Mouse (Mus musculus) adrenal gland, postnatal 10 days (tissue): ENCODE data around the gene Dvl1. TPM values are rescaled to one million over a fixed set of nuclear protein-coding genes. Genes with fewer than 3 reads are reported as not detected.
A peak's percentile ranks its signal among the peaks of the same experiment; 100 is the strongest.

Experiments used
- DNase-seq: peaks from one replicate; pipeline ENCODE4 v3.0.0; 2021; ENCODE audit warnings: mixed read lengths
- long read RNA-seq, 2 experiments: library from polyadenylated mRNA; stranded (forward); transcript quantifications; one replicate each; pipeline ENCODE4 v2.0.0; 2021
- total RNA-seq, 2 experiments: library from RNA; stranded (reverse); gene quantifications; 2 replicates each; pipeline ENCODE4 v1.2.3; 2021

The Dvl1 gene
- 10 to 100 TPM; 58.2 to 59.0 TPM for total RNA-seq
- long read RNA-seq, experiment 1, transcript Dvl1-201 (15 exons, 3,358 nt) = major isoform, 77 of 202 reads
- long read RNA-seq, experiment 1, partial matches to known transcripts = 42 of 202 reads
- long read RNA-seq, experiment 1, other reads (novel, unspliced or antisense) = 83 of 202 reads
- long read RNA-seq, experiment 2, transcript Dvl1-201 (15 exons, 3,358 nt) = major isoform, 47 of 126 reads
- long read RNA-seq, experiment 2, partial matches to known transcripts = 13 of 126 reads
- long read RNA-seq, experiment 2, other reads (novel, unspliced or antisense) = 66 of 126 reads

GRCm38 (mm10) chr4:155846871-155847578 lies at the start of gene Dvl1:
Dvl1 (plus strand) TSS chr4:155847402.
- DNase-seq = peak; percentile 99

GRCm38 (mm10) chr4:155802075-155802474 lies 45.1 kb upstream of the Dvl1 start:
- no peak for DNase-seq

GRCm38 (mm10) chr4:155802741-155803339 lies 44.4 kb upstream of the Dvl1 start, which contains the start of gene Mrpl20:
Mrpl20 (plus strand) TSS chr4:155802878.
- no peak for DNase-seq

- peak; percentile 97 for DNase-seq
These were observed 43.7 kb upstream of the Dvl1 start for GRCm38 (mm10) chr4:155803340-155804041.

GRCm38 (mm10) chr4:155807841-155808240 lies 39.4 kb upstream of the Dvl1 start:
- no peak for DNase-seq

- DNase-seq = peak; percentile 95
These were observed 35.1 kb upstream of the Dvl1 start, which contains the start of gene Ccnl2 for GRCm38 (mm10) chr4:155811929-155812664. Ccnl2 (plus strand) TSS chr4:155812489.

- peak; percentile 57 for DNase-seq
These were observed 34.5 kb upstream of the Dvl1 start for GRCm38 (mm10) chr4:155812665-155813181.

GRCm38 (mm10) chr4:155817533-155817932 lies 29.7 kb upstream of the Dvl1 start:
- DNase-seq = no peak

GRCm38 (mm10) chr4:155821025-155821424 lies 26.2 kb upstream of the Dvl1 start:
- DNase-seq = no peak

GRCm38 (mm10) chr4:155823443-155823842 lies 23.8 kb upstream of the Dvl1 start:
- no peak for DNase-seq

- DNase-seq = no peak
These were observed 17.3 kb upstream of the Dvl1 start for GRCm38 (mm10) chr4:155829866-155830265.

GRCm38 (mm10) chr4:155830596-155830995 lies 16.6 kb upstream of the Dvl1 start:
- no peak for DNase-seq

GRCm38 (mm10) chr4:155831205-155831766 lies 15.9 kb upstream of the Dvl1 start, which contains the start of gene Aurkaip1:
Aurkaip1 (plus strand) TSS chr4:155831272.
- peak; percentile 97 for DNase-seq

- DNase-seq = peak; percentile 54
These were observed 15.4 kb upstream of the Dvl1 start for GRCm38 (mm10) chr4:155831831-155832230.

GRCm38 (mm10) chr4:155832321-155832720 lies 14.9 kb upstream of the Dvl1 start:
- DNase-seq = no peak

GRCm38 (mm10) chr4:155833234-155833633 lies 14.0 kb upstream of the Dvl1 start:
- no peak for DNase-seq

GRCm38 (mm10) chr4:155833836-155834235 lies 13.4 kb upstream of the Dvl1 start:
- peak; percentile 89 for DNase-seq

GRCm38 (mm10) chr4:155837404-155838010 lies 9.7 kb upstream of the Dvl1 start:
- DNase-seq = no peak

GRCm38 (mm10) chr4:155838187-155839153 lies 8.7 kb upstream of the Dvl1 start:
- DNase-seq = no peak
